Mouse (Mus musculus) forebrain, embryonic 16.5 days (tissue): ENCODE data around the gene Ttll3. TPM values are rescaled to one million over a fixed set of nuclear protein-coding genes. Genes with fewer than 3 reads are reported as not detected.

Experiments used
- ATAC-seq: fragments of 200-750 bp; cut with Nextera tagmentation; 2 replicates; pipeline ENCODE4 v1.8.0; 2017; ENCODE audit warnings: mild to moderate bottlenecking, moderate library complexity
- H3K27ac ChIP-seq: fragments of 300-500 bp; sonication (generic); 2 replicates; pipeline ENCODE4 v1.5.1; 2014; ENCODE audit warnings: low read length, control low read depth
- H3K27me3 ChIP-seq: fragments of 300-500 bp; sonication (generic); replicated peaks from 2 replicates; pipeline ENCODE4 v1.6.1; 2014; ENCODE audit warnings: low read length; ENCODE audit not compliant: control insufficient read depth, insufficient read depth
- H3K36me3 ChIP-seq: fragments of 300-500 bp; sonication (generic); 2 replicates; pipeline ENCODE4 v1.6.1; 2014; ENCODE audit not compliant: control insufficient read depth, insufficient read depth
- H3K4me1 ChIP-seq: fragments of 300-500 bp; sonication (generic); replicated peaks from 2 replicates; pipeline ENCODE4 v1.6.1; 2014; ENCODE audit warnings: low read length; ENCODE audit not compliant: control insufficient read depth, insufficient read depth
- H3K4me2 ChIP-seq: fragments of 300-500 bp; sonication (generic); 2 replicates; pipeline ENCODE4 v1.6.1; 2014; ENCODE audit warnings: mild to moderate bottlenecking, low read length, control low read depth
- H3K4me3 ChIP-seq: fragments of 300-500 bp; sonication (generic); replicated peaks from 2 replicates; pipeline ENCODE4 v1.5.1; 2014; ENCODE audit warnings: mild to moderate bottlenecking, low read length, control low read depth
- H3K9ac ChIP-seq: fragments of 300-500 bp; sonication (generic); replicated peaks from 2 replicates; pipeline ENCODE4 v1.6.1; 2014; ENCODE audit warnings: low read depth, low read length, control low read depth
- H3K9me3 ChIP-seq: fragments of 300-500 bp; sonication (generic); 2 replicates; pipeline ENCODE4 v1.6.1; 2016; ENCODE audit warnings: low read length; ENCODE audit not compliant: control insufficient read depth
- WGBS: fragments of 180-500 bp; shearing (Covaris S2); extraction: QIAGEN DNeasy Blood & Tissue Kit; methylation state at CpG from one replicate; pipeline ENCODE4 v1.1.7; 2014; 5-methylcytosine and 5-hydroxymethylcytosine counted together
- polyA plus RNA-seq: library from polyadenylated mRNA; unstranded; fragments of >200 nt; fragmentation: Nextera tagmentation; extraction: Ambion mirVana; gene quantifications from 2 replicates; pipeline ENCODE4 v1.2.1, GENCODE M21; 2015

Gene Ttll3
- polyA plus RNA-seq, 1 experiment from 2014 or later, result 8.7 TPM

DNA sequence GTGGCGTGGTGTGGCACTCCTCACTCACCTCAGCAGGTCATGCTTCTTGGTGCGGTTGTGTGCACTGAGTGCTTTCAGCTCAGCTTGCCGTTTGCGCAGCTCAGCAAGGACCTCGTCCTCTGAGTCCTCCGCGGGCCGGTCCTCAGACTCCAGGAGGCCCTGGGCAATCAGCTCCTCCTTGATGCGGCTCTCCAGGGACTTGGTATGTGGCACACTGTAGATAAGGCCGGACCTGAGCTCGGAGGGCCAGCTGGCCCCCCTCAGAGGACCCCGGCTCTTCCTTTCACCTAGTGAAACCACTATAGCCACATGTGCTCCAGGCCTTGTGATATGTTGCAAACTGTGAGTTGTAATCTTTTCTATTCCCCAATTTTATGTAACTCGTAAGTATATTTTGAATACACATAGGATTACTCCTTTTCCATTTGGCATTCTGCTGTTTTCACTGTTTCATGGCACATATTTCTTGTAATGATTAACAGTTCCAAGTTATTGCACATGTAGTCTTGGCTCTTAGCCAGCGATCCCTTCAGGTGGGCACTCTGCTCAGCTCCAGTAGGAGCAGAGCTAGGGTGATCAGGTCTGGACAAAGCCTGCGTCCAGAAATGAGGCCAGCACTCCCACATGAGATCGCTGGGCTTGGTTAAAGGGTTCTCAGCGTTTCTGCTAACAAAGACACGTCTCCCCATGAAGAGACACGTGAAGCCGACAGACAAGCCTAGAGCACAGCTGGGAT is 18.7 kb upstream of the Ttll3 start:
- peaks cover 35% of the 10 kb centered on the region for H3K36me3 ChIP-seq
- no peak for ATAC-seq
- no peak overlapping the region for H3K4me2 ChIP-seq
- WGBS, result 93% methylated on average over 20 of the region's 20 CpGs
- no peak overlapping the region for H3K27ac ChIP-seq
- H3K4me1 ChIP-seq, result no peaks in the 10 kb centered on the region
- H3K9me3 ChIP-seq, result no peaks in the 10 kb centered on the region
- no peak overlapping the region for H3K9ac ChIP-seq
- H3K4me3 ChIP-seq, result no peak overlapping the region
- H3K27me3 ChIP-seq, result no peaks in the 10 kb centered on the region

DNA sequence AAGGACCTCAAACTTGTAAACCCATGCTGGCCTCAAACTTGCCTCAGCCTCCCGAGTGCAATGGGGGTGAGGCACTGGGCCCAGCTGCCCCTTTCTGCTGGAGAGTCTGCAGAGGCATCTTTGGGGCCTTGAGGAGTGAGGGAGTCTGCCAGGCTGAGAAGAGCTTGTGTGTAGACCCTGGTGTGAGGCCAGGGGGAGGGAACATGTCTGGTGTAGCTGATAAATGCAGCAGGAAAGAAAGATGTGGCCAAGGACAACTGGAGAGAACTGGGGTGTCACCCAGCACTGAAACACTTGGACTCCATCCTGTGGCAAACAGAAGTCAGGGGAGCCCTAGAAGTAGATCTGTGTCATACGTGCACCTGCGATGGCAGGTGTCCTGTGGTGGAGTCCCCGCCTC is 15.6 kb upstream of the Ttll3 start:
- Histone ChIP-seq H3K4me1 (peaks cover 10% of the 10 kb centered on the region), H3K27me3 (no peaks in the 10 kb centered on the region), H3K9me3 (no peaks in the 10 kb centered on the region), H3K9ac (no peak overlapping the region), H3K4me2 (no peak overlapping the region), H3K36me3 (peaks cover 38% of the 10 kb centered on the region), H3K27ac (no peak overlapping the region), H3K4me3 (no peak overlapping the region)
- 93% methylated on average over 4 of the region's 4 CpGs for WGBS
- ATAC-seq, result no peak

DNA sequence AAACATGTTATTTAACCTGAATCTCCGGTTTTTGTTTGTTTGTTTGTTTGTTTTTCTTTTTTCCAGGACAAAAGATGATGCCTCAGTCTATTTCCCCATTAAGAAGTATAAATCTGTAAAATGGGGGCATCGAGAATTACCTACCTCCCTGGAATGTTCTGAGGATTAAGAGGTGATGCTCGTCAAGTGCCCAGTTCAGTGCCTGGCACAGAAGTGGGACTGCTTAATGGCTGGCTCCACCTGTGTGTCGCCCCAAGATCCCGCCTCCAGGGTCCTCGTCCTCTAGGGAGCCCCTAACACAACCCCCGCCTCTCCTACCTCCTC is 11.9 kb upstream of the Ttll3 start:
- H3K36me3 ChIP-seq, result peaks cover 23% of the 10 kb centered on the region
- WGBS, result 8% methylated on average over 7 of the region's 7 CpGs
- H3K4me1 ChIP-seq, result peaks cover 20% of the 10 kb centered on the region
- peak overlapping the region; percentile 95 for H3K9ac ChIP-seq
- H3K27ac ChIP-seq, result peak overlapping the region; percentile 91
- no peaks in the 10 kb centered on the region for H3K9me3 ChIP-seq
- H3K27me3 ChIP-seq, result no peaks in the 10 kb centered on the region
- no peak for ATAC-seq
- peak overlapping the region; percentile 56 for H3K4me3 ChIP-seq
- peak overlapping the region; percentile 81 for H3K4me2 ChIP-seq

DNA sequence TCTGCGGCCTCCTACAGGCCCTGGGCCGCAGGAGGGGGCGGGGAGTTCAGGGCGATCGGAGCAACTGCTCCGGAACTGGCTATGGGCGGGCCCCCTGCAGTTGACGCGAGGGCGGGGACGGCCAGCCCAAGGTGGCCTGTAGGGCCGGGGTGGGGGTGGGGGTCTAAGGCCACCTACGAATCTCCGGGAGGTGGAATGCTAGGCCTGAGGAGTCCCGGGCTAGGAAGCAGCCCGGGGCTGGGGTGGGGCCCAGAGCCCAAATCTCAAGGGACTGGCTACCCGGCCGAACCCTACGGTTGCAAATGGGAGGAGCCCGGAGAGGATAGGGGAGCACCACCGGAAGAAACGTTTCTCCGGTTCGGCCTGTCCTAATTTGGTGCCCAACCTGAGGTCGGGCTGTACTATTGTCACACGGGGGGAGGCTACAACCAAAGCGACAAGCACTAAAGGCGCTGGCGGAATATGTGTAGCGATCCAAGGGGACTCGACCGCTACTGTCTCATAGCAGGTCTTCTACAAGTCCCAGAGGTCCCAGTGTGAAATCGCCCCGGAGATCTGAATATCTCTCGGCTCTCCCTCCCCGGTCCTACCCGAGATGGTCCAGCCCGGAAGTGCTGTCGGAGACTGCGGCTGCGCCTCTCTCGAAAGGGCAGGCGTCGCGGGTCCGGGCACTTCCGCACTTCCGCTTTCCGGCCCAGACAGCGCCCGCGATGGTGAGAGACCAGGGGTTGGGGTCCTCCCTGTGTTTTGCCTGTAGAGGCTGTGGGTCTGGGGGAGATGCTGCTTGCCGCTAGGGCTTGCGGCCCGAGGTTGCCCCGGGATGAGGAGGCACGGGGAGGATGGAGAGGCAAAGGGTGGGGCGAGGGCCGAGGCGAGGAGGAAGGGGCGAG is 11.3 kb upstream of the Ttll3 start, which contains the start of the genes Tada3 and Arpc4:
Gene Tada3, minus strand, starts transcription at position 388 of the 890 bp plus-strand sequence.
Gene Arpc4, plus strand, starts transcription at position 620 of the 890 bp plus-strand sequence.
- Histone ChIP-seq H3K4me2 (peak within 1 kb of the TSS; percentile 86), H3K27ac (peak within 1 kb of the TSS; percentile 91), H3K4me3 (peak within 1 kb of the TSS; percentile 56), H3K9me3 (no peaks in the 10 kb centered on the region), H3K27me3 (no peaks in the 10 kb centered on the region), H3K36me3 (peaks cover 24% of the 10 kb centered on the region), H3K9ac (peak within 1 kb of the TSS; percentile 95), H3K4me1 (peaks cover 20% of the 10 kb centered on the region)
- peak; percentile 95 for ATAC-seq
- WGBS, result under 1% methylated on average over 60 of the region's 61 CpGs

DNA sequence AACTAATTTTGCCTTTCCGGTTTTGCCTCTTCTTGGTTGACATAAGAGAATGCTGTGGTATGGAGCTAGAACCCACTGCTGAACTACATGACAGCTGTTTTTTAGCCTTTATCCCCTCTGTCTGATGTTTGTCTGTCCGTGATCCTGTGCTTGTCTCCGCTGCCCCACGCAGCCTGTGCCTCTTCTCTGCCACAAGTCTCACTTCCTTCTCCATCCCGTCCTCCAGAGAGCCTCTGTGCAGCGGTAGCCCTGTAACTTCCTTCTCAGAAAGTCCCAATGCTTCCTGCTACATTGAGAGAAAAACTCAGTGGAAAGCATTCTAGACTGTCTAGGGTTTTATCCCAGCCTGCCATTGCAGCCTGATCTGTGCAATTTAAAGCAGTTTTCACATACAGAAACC is 9.8 kb upstream of the Ttll3 start:
- Histone ChIP-seq H3K9ac (no peak overlapping the region), H3K4me1 (peaks cover 20% of the 10 kb centered on the region), H3K27ac (no peak overlapping the region), H3K27me3 (no peaks in the 10 kb centered on the region), H3K36me3 (peaks cover 28% of the 10 kb centered on the region), H3K9me3 (no peaks in the 10 kb centered on the region), H3K4me3 (no peak overlapping the region; the same call in 1 of the 2 replicates), H3K4me2 (peak overlapping the region; percentile 86; the same call in 1 of the 2 replicates)
- ATAC-seq, result no peak
- WGBS, result 89% methylated on average over 6 of the region's 6 CpGs

DNA sequence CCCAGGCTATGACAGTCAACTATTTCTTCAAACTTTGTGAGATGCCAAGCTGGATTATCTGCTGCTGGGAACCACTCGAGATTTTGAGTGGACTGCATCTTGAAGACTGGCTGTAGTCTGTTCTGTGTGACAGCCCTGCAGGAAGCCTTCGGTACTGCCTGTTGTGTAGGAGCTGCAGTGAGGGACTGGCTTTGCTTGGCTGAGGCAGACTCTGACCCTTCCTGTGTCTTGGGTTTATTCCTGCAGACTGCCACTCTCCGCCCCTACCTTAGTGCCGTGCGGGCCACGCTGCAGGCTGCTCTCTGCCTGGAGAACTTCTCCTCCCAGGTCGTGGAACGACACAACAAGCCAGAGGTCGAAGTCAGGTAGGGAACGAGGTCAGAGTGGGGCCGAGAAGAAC is 8.6 kb upstream of the Ttll3 start:
- no peak overlapping the region for H3K9ac ChIP-seq
- ATAC-seq, result no peak
- WGBS, result 95% methylated on average over 11 of the region's 11 CpGs

DNA sequence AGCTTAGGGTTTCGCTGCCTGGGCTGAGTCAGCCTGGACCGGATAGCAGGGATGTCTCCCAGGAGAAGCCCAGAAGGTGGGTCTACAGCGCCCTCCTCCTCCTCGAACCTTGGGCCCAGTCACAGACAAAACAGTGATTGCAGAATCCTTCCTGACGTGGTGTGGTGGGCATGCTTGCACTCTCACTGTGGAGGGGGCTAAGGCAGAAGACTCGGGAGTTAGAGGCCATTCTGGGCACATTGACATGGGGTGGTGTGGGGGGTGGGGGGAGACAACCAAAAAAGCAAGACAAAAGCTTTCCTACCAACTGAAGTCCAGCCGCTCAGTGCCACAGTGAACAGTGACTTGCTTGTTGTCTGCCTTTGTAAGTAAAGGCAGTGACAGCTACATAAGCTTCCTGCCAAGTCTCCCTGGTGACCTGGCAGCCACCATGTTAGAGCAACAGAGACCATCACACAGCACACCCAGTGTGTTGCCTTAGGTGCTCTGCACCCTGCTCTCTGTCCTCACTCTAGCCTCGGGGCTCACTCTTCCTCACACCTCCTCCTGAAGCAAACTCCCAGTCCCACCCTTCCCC is 4.6 kb upstream of the Ttll3 start:
- no peaks in the 10 kb centered on the region for H3K27me3 ChIP-seq
- peaks cover 1% of the 10 kb centered on the region for H3K4me1 ChIP-seq
- no peak overlapping the region for H3K4me2 ChIP-seq
- H3K4me3 ChIP-seq, result no peak overlapping the region
- no peak overlapping the region for H3K27ac ChIP-seq
- 90% methylated on average over 8 of the region's 8 CpGs for WGBS
- peaks cover 50% of the 10 kb centered on the region for H3K36me3 ChIP-seq
- H3K9me3 ChIP-seq, result no peaks in the 10 kb centered on the region
- ATAC-seq, result peak; percentile 36; the same call in 1 of the 2 replicates
- no peak overlapping the region for H3K9ac ChIP-seq

More for the DNA sequence above, 8.6 kb upstream of the Ttll3 start:
- H3K27me3 ChIP-seq, result no peaks in the 10 kb centered on the region
- H3K27ac ChIP-seq, result no peak overlapping the region
- H3K9me3 ChIP-seq, result no peaks in the 10 kb centered on the region
- no peak overlapping the region for H3K4me3 ChIP-seq
- peaks cover 29% of the 10 kb centered on the region for H3K36me3 ChIP-seq
- H3K4me1 ChIP-seq, result peaks cover 20% of the 10 kb centered on the region
- H3K4me2 ChIP-seq, result no peak overlapping the region

DNA sequence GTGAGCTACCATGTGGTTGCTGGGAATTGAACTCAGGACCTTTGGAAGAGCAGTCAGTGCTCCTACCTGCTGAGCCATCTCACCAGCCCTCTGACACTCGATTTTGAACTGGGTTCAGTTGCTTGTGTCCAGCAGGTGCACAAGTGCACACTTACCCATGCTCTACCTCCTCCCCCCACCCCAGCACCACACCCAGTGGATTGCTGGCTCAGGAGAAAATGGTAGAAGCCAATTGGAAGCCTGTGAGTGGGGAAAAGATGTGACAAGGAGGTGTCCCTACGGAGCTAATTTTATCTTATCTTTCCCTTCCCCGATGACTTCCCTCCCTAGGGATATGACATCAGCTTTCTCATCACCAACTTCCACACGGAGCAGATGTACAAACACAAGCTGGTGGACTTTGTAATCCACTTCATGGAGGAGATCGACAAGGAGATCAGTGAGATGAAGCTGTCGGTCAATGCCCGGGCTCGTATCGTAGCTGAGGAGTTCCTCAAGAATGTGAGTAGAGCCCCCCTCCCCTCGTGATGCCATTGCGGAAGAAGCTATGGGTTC is 3.8 kb upstream of the Ttll3 start:
- Histone ChIP-seq H3K9me3 (no peaks in the 10 kb centered on the region), H3K4me2 (no peak overlapping the region), H3K9ac (no peak overlapping the region), H3K4me1 (no peaks in the 10 kb centered on the region), H3K4me3 (no peak overlapping the region), H3K27me3 (no peaks in the 10 kb centered on the region), H3K36me3 (peaks cover 55% of the 10 kb centered on the region), H3K27ac (no peak overlapping the region)
- 90% methylated on average over 11 of the region's 11 CpGs for WGBS
- ATAC-seq, result no peak

DNA sequence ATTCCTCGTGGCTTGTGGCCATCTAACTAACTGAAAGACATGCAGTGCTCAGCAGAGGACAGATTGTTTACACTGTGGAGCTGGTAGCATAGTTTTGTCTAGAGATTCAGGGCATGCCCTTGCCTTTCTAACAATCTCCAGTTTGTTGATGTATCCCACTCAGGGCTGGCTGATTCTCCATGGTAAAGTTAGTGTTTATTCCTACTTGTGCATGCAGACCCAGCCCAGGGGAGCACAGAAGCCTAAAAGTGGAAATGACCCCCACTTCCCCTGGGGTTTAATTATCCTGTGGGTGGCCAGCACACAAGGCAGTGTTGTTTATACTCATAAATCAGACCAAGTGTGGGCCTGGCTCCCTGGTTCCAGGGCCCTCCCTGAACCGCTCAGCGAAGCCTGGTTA is 3.0 kb upstream of the Ttll3 start:
- WGBS, result 91% methylated on average over 3 of the region's 3 CpGs
- Histone ChIP-seq H3K4me2 (no peak overlapping the region), H3K9me3 (no peaks in the 10 kb centered on the region), H3K4me1 (no peaks in the 10 kb centered on the region), H3K9ac (no peak overlapping the region), H3K27me3 (no peaks in the 10 kb centered on the region), H3K36me3 (peaks cover 55% of the 10 kb centered on the region), H3K27ac (no peak overlapping the region), H3K4me3 (no peak overlapping the region)
- ATAC-seq, result no peak
